Mouse (Mus musculus) CH12F3 (cell line): Measurements from ENCODE around the gene Faim.

Source experiments
- in situ Hi-C: fragments of 300-500 bp; cut with MboI; formaldehyde crosslinking; loops from 2 replicates; pipeline ENCODE4 v1.14.3; 2020; ENCODE audit warnings: low sequenced_read_pairs

The Faim gene

GRCm38 (mm10) chr9:98985800-98986475 is at the start of gene Faim:
Gene Faim (plus strand): TSS chr9:98986373.
- in situ Hi-C loops = no loop called here

- in situ Hi-C loops = no loop called here
These were observed 46.9 kb upstream of the Faim start for GRCm38 (mm10) chr9:98939290-98939689.

- in situ Hi-C loops = loop anchor here (25.0 kb wide), 1 partner anchor 315 kb away; no protein-coding TSS in a partner anchor
These were observed 33.8 kb upstream of the Faim start for GRCm38 (mm10) chr9:98952171-98953050.

GRCm38 (mm10) chr9:98953291-98953690 is 32.9 kb upstream of the Faim start:
- in situ Hi-C loops = loop anchor here (25.0 kb wide), 1 partner anchor 316 kb away; no protein-coding TSS in a partner anchor

GRCm38 (mm10) chr9:98953830-98954229 is 32.3 kb upstream of the Faim start:
- in situ Hi-C loops = loop anchor here (25.0 kb wide), 1 partner anchor 317 kb away; no protein-coding TSS in a partner anchor

- in situ Hi-C loops = loop anchor here (25.0 kb wide), 1 partner anchor 317 kb away; no protein-coding TSS in a partner anchor
These were observed 31.6 kb upstream of the Faim start for GRCm38 (mm10) chr9:98954391-98955102.

GRCm38 (mm10) chr9:98955103-98955715 is 31.0 kb upstream of the Faim start, which contains the start of gene Foxl2:
Gene Foxl2 (plus strand): TSS chr9:98955288.
- in situ Hi-C loops = loop anchor here (25.0 kb wide), 1 partner anchor 318 kb away; no protein-coding TSS in a partner anchor

GRCm38 (mm10) chr9:98955716-98956224 is 30.4 kb upstream of the Faim start:
- in situ Hi-C loops = loop anchor here (25.0 kb wide), 1 partner anchor 318 kb away; no protein-coding TSS in a partner anchor

GRCm38 (mm10) chr9:98956591-98957381 is 29.4 kb upstream of the Faim start:
- in situ Hi-C loops = loop anchor here (25.0 kb wide), 1 partner anchor 319 kb away; no protein-coding TSS in a partner anchor

- in situ Hi-C loops = loop anchor here (25.0 kb wide), 1 partner anchor 321 kb away; no protein-coding TSS in a partner anchor
These were observed 28.3 kb upstream of the Faim start for GRCm38 (mm10) chr9:98957751-98958351.

GRCm38 (mm10) chr9:98958628-98959027 is 27.5 kb upstream of the Faim start:
- in situ Hi-C loops = loop anchor here (25.0 kb wide), 1 partner anchor 321 kb away; no protein-coding TSS in a partner anchor

GRCm38 (mm10) chr9:98959851-98960250 is 26.3 kb upstream of the Faim start:
- in situ Hi-C loops = loop anchor here (25.0 kb wide), 1 partner anchor 323 kb away; no protein-coding TSS in a partner anchor

GRCm38 (mm10) chr9:98960348-98960747 is 25.8 kb upstream of the Faim start:
- in situ Hi-C loops = loop anchor here (25.0 kb wide), 1 partner anchor 323 kb away; no protein-coding TSS in a partner anchor

- in situ Hi-C loops = loop anchor here (25.0 kb wide), 1 partner anchor 325 kb away; no protein-coding TSS in a partner anchor
These were observed 24.3 kb upstream of the Faim start for GRCm38 (mm10) chr9:98961591-98962477.

- in situ Hi-C loops = loop anchor here (25.0 kb wide), 1 partner anchor 325 kb away; no protein-coding TSS in a partner anchor
These were observed 23.6 kb upstream of the Faim start for GRCm38 (mm10) chr9:98962478-98963142.

- in situ Hi-C loops = loop anchor here (25.0 kb wide), 1 partner anchor 326 kb away; no protein-coding TSS in a partner anchor
These were observed 22.5 kb upstream of the Faim start for GRCm38 (mm10) chr9:98963661-98964060.

GRCm38 (mm10) chr9:98965084-98965483 is 21.1 kb upstream of the Faim start:
- in situ Hi-C loops = loop anchor here (25.0 kb wide), 1 partner anchor 328 kb away; no protein-coding TSS in a partner anchor
